Mouse (Mus musculus) thymus, postnatal 36 days (tissue): ENCODE data around the gene Kcnc2.
"Not testable (repeated sequence)": the region's sequence is repeated elsewhere in the genome, so short reads cannot be mapped to it uniquely, and the experiment has no call there.

Experiments
- DNase-seq, 2 experiments: peaks; one replicate each; pipeline ENCODE4 v3.0.0; 2022; ENCODE audit warnings: mixed read lengths in 2 of 2

Kcnc2 gene

GRCm38 (mm10) chr10:112270887-112271802 lies at the start of gene Kcnc2:
Gene Kcnc2 (plus strand): TSS chr10:112271121.
- DNase-seq = no peak

- DNase-seq = no peak
Measured at GRCm38 (mm10) chr10:112227073-112227472, 43.8 kb upstream of the Kcnc2 start.

GRCm38 (mm10) chr10:112229091-112229843 lies 41.7 kb upstream of the Kcnc2 start:
- DNase-seq = not testable (repeated sequence)

GRCm38 (mm10) chr10:112232733-112233132 lies 38.2 kb upstream of the Kcnc2 start:
- DNase-seq = not testable (repeated sequence)

GRCm38 (mm10) chr10:112235396-112235940 lies 35.5 kb upstream of the Kcnc2 start:
- DNase-seq = not testable (repeated sequence)

- DNase-seq = no peak
Measured at GRCm38 (mm10) chr10:112248273-112248672, 22.6 kb upstream of the Kcnc2 start.

GRCm38 (mm10) chr10:112263467-112263866 lies 7.5 kb upstream of the Kcnc2 start:
- DNase-seq = no peak

- no peak for DNase-seq
Measured at GRCm38 (mm10) chr10:112269481-112269880, 1.4 kb upstream of the Kcnc2 start.

GRCm38 (mm10) chr10:112269939-112270781 lies 761 bp upstream of the Kcnc2 start:
- DNase-seq = no peak

GRCm38 (mm10) chr10:112271803-112272165 lies 863 bp downstream of the Kcnc2 start:
- peak in 1 of 2 experiments; percentile 3 for DNase-seq

GRCm38 (mm10) chr10:112272171-112272570 lies 1.2 kb downstream of the Kcnc2 start:
- DNase-seq = no peak

GRCm38 (mm10) chr10:112277996-112278395 lies 7.1 kb downstream of the Kcnc2 start:
- no peak for DNase-seq

- no peak for DNase-seq
Measured at GRCm38 (mm10) chr10:112315136-112315535, 44.2 kb downstream of the Kcnc2 start.

- DNase-seq = no peak
Measured at GRCm38 (mm10) chr10:112317783-112318182, 46.9 kb downstream of the Kcnc2 start.

- DNase-seq = no peak
Measured at GRCm38 (mm10) chr10:112357669-112358362, 86.9 kb downstream of the Kcnc2 start.

- DNase-seq = no peak
Measured at GRCm38 (mm10) chr10:112358363-112358704, 87.4 kb downstream of the Kcnc2 start.

GRCm38 (mm10) chr10:112360704-112361103 lies 89.8 kb downstream of the Kcnc2 start:
- DNase-seq = no peak

- no peak for DNase-seq
Measured at GRCm38 (mm10) chr10:112368369-112368768, 97.4 kb downstream of the Kcnc2 start.

GRCm38 (mm10) chr10:112377163-112377562 lies 106.2 kb downstream of the Kcnc2 start:
- DNase-seq = no peak

- DNase-seq = no peak
Measured at GRCm38 (mm10) chr10:112378465-112378864, 107.5 kb downstream of the Kcnc2 start.

- no peak for DNase-seq
Measured at GRCm38 (mm10) chr10:112380590-112380989, 109.7 kb downstream of the Kcnc2 start.

- no peak for DNase-seq
Measured at GRCm38 (mm10) chr10:112394399-112394970, 123.6 kb downstream of the Kcnc2 start.
